21 mouse cellular contexts compared by ENCODE assay signal in genomic region chr7:84350529-84350928, GRCm38 (mm10). TPM values are rescaled to one million over a fixed set of nuclear protein-coding genes. Genes with fewer than 3 reads are reported as not detected.
DNase-seq lines count a peak whose midpoint lies in the region; ATAC-seq and TF ChIP-seq lines count a peak whose summit lies in the region.
"Had no signal": no experiment of that assay in that cellular context is flagged by ENCODE, and none has a peak within 500 bp of the region (broad histone marks: within the 10 kb centered on the region; RNA-seq: fewer than 3 reads in every experiment).

No protein-coding gene starts in this region.

- no peaks in the 10 kb centered on the region for H3K9me3 ChIP-seq in forebrain, embryonic 14.5 days (replicated peaks; ENCODE audit: control insufficient read depth, low read length)
- H3K9me3 ChIP-seq in forebrain, embryonic 10.5 days = no peaks in the 10 kb centered on the region
- H3K9me3 ChIP-seq in hindbrain, postnatal 0 days (ENCODE audit: low read length) = no peaks in the 10 kb centered on the region
- H3K9me3 ChIP-seq in hindbrain, embryonic 13.5 days = no peaks in the 10 kb centered on the region
- no peaks in the 10 kb centered on the region for H3K9me3 ChIP-seq in forebrain, embryonic 16.5 days (ENCODE audit: control insufficient read depth, low read length)
- H3K9me3 ChIP-seq: embryonic facial prominence, embryonic 15.5 days; heart, embryonic 13.5 days had no signal

- H3K27me3 ChIP-seq in forebrain, embryonic 14.5 days (replicated peaks; ENCODE audit: control insufficient read depth, insufficient read depth, low read length) = no peaks in the 10 kb centered on the region
- H3K27me3 ChIP-seq in forebrain, embryonic 10.5 days (ENCODE audit: poor library complexity, severe bottlenecking) = no peaks in the 10 kb centered on the region
- H3K27me3 ChIP-seq in hindbrain, postnatal 0 days (ENCODE audit: insufficient read depth, low read length) = no peaks in the 10 kb centered on the region
- no peaks in the 10 kb centered on the region for H3K27me3 ChIP-seq in hindbrain, embryonic 13.5 days
- H3K27me3 ChIP-seq in forebrain, embryonic 16.5 days (replicated peaks; ENCODE audit: control insufficient read depth, insufficient read depth, low read length) = no peaks in the 10 kb centered on the region
- H3K27me3 ChIP-seq: embryonic facial prominence, embryonic 15.5 days; heart, embryonic 13.5 days had no signal

- H3K4me1 ChIP-seq in forebrain, embryonic 14.5 days (ENCODE audit: control insufficient read depth, insufficient read depth, low read length) = no peaks in the 10 kb centered on the region
- H3K4me1 ChIP-seq in forebrain, embryonic 10.5 days = no peaks in the 10 kb centered on the region
- H3K4me1 ChIP-seq in hindbrain, postnatal 0 days (ENCODE audit: insufficient read depth, low read length) = no peaks in the 10 kb centered on the region
- no peaks in the 10 kb centered on the region; the same call in 1 of the 2 replicates for H3K4me1 ChIP-seq in hindbrain, embryonic 13.5 days (replicated peaks)
- peaks cover 2% of the 10 kb centered on the region; the same call in 1 of the 2 replicates for H3K4me1 ChIP-seq in forebrain, embryonic 16.5 days (replicated peaks; ENCODE audit: control insufficient read depth, insufficient read depth, low read length)
- H3K4me1 ChIP-seq: embryonic facial prominence, embryonic 15.5 days had no signal

- no peak overlapping the region for H3K4me3 ChIP-seq in forebrain, embryonic 14.5 days (ENCODE audit: low read depth, low read length)
- H3K4me3 ChIP-seq in forebrain, embryonic 10.5 days = no peak overlapping the region
- H3K4me3 ChIP-seq in hindbrain, postnatal 0 days (ENCODE audit: low read length) = no peak overlapping the region
- no peak overlapping the region for H3K4me3 ChIP-seq in hindbrain, embryonic 13.5 days
- no peak overlapping the region for H3K4me3 ChIP-seq in forebrain, embryonic 16.5 days (replicated peaks; ENCODE audit: low read length)
- H3K4me3 ChIP-seq: embryonic facial prominence, embryonic 15.5 days; erythroblast, embryonic 14.5 days; gastrocnemius, adult 2 months; heart, embryonic 13.5 days had no signal

- H3K36me3 ChIP-seq in forebrain, embryonic 14.5 days (ENCODE audit: control insufficient read depth, insufficient read depth, low read length) = peaks cover 45% of the 10 kb centered on the region
- H3K36me3 ChIP-seq in forebrain, embryonic 10.5 days (replicated peaks) = peaks cover 77% of the 10 kb centered on the region
- peaks cover 14% of the 10 kb centered on the region; the same call in 1 of the 2 replicates for H3K36me3 ChIP-seq in hindbrain, postnatal 0 days (ENCODE audit: insufficient read depth, low read length)
- peaks cover 58% of the 10 kb centered on the region for H3K36me3 ChIP-seq in hindbrain, embryonic 13.5 days
- H3K36me3 ChIP-seq in forebrain, embryonic 16.5 days (ENCODE audit: control insufficient read depth, insufficient read depth) = peaks cover 12% of the 10 kb centered on the region
- H3K36me3 ChIP-seq: heart, embryonic 13.5 days had no signal

- TF ChIP-seq CTCF in hindbrain, postnatal 0 days (IDR thresholded peaks at IDR 0.05; ENCODE audit: low read depth) = no peak

- DNase-seq in forebrain, embryonic 14.5 days (ENCODE audit: low spot score) = peak; percentile 41
- no peak for DNase-seq in forebrain, embryonic 10.5 days (ENCODE audit: extremely low spot score, low spot score)
- peak; percentile 25 for DNase-seq in hindbrain, postnatal 0 days (ENCODE audit: low spot score)
- DNase-seq in brain, adult 2 months (ENCODE audit: low read depth, low spot score) = peak; percentile 33
- DNase-seq in right cerebral cortex, postnatal 4 days = no peak
- DNase-seq in testis, postnatal 10 days (ENCODE audit: low spot score) = no peak
- DNase-seq: adrenal gland, postnatal 14 days; cerebellum, adult 2 months; cerebellum, postnatal 10 days; embryo, embryonic 11 days; gastrocnemius, adult 2 months; gastrocnemius, postnatal 36 days; heart, adult 11 months; heart, postnatal 36 days; kidney, adult 11 months had no signal

- 0 out of 2 replicates have a peak, but pooled peaks have one; percentile 42 for ATAC-seq in forebrain, embryonic 14.5 days
- ATAC-seq in hindbrain, postnatal 0 days = peak; percentile 41
- no peak for ATAC-seq in hindbrain, embryonic 13.5 days (ENCODE audit: low FRiP score)
- ATAC-seq in forebrain, embryonic 16.5 days = peak; percentile 75

- H3K9ac ChIP-seq in forebrain, embryonic 14.5 days (ENCODE audit: low read length) = no peak overlapping the region
- no peak overlapping the region for H3K9ac ChIP-seq in hindbrain, postnatal 0 days (replicated peaks; ENCODE audit: low read length)
- H3K9ac ChIP-seq in hindbrain, embryonic 13.5 days = no peak overlapping the region
- H3K9ac ChIP-seq in forebrain, embryonic 16.5 days (replicated peaks; ENCODE audit: low read depth, low read length) = no peak overlapping the region
- H3K9ac ChIP-seq: embryonic facial prominence, embryonic 15.5 days; heart, embryonic 13.5 days had no signal

- H3K4me2 ChIP-seq in forebrain, embryonic 14.5 days (ENCODE audit: low read length) = no peak overlapping the region
- H3K4me2 ChIP-seq in hindbrain, postnatal 0 days (ENCODE audit: low read depth, low read length) = no peak overlapping the region
- H3K4me2 ChIP-seq in hindbrain, embryonic 13.5 days = no peak overlapping the region
- H3K4me2 ChIP-seq in forebrain, embryonic 16.5 days (ENCODE audit: low read length) = no peak overlapping the region
- H3K4me2 ChIP-seq: embryonic facial prominence, embryonic 15.5 days; heart, embryonic 13.5 days had no signal

- H3K27ac ChIP-seq in forebrain, embryonic 14.5 days (ENCODE audit: low read depth, low read length) = no peak overlapping the region
- no peak overlapping the region for H3K27ac ChIP-seq in forebrain, embryonic 10.5 days
- H3K27ac ChIP-seq in hindbrain, postnatal 0 days = no peak overlapping the region; the same call in 1 of the 2 replicates
- H3K27ac ChIP-seq in hindbrain, embryonic 13.5 days = no peak overlapping the region
- H3K27ac ChIP-seq in forebrain, embryonic 16.5 days (ENCODE audit: low read length) = peak overlapping the region; percentile 54; the same call in 1 of the 2 replicates
- H3K27ac ChIP-seq: embryonic facial prominence, embryonic 15.5 days; gastrocnemius, adult 2 months; heart, embryonic 13.5 days had no signal

RNA-seq across cellular contexts. Expression of gene Arnt2, which starts 59.4 kb away (rescaled TPM):
- polyA plus RNA-seq in forebrain, embryonic 14.5 days (2014; fragmentation: Nextera tagmentation; extraction: Ambion mirVana) = 51.4 and 59.3 TPM in 2 replicates
- polyA plus RNA-seq in forebrain, embryonic 10.5 days (2016; fragmentation: Nextera tagmentation; extraction: Ambion mirVana) = 23.3 and 27.9 TPM in 2 replicates
- total RNA-seq in hindbrain, postnatal 0 days (2014; rRNA removed) = 126 and 128 TPM in 2 replicates
- 39.8 and 44.6 TPM in 2 replicates for polyA plus RNA-seq in hindbrain, postnatal 0 days (2015; fragmentation: Nextera tagmentation; extraction: Ambion mirVana)
- polyA plus RNA-seq in hindbrain, embryonic 13.5 days (2015; fragmentation: Nextera tagmentation; extraction: Ambion mirVana) = 60.3 and 64.8 TPM in 2 replicates
- polyA plus RNA-seq in forebrain, embryonic 16.5 days (2015; fragmentation: Nextera tagmentation; extraction: Ambion mirVana) = 68.6 and 70.0 TPM in 2 replicates
- total RNA-seq: MEL had no signal
- polyA plus RNA-seq: erythroblast, embryonic 14.5 days had no signal

Comparison
In these comparisons a context has a peak if more than half of its experiments do, and no peak if none do; other contexts are left out.
1. DNase-seq: peak in forebrain, embryonic 14.5 days (single experiment), hindbrain, postnatal 0 days (single experiment) and brain, adult 2 months (single experiment); none in forebrain, embryonic 10.5 days (single experiment), right cerebral cortex, postnatal 4 days (single experiment) and testis, postnatal 10 days (single experiment).